Mouse (Mus musculus) spleen, adult 2 months (tissue): Measurements from ENCODE around the gene Crisp4. TPM values are rescaled to one million over a fixed set of nuclear protein-coding genes. Genes with fewer than 3 reads are reported as not detected.

Experiments used
- DNase-seq, 2 experiments: peaks; one replicate each; pipeline versions ENCODE4 v3.0.0 to v3.0.0-alpha.2; 2012 to 2021; ENCODE audit warnings: low spot score in 2 of 2, low read depth in 1 of 2
- H3K27ac ChIP-seq: fragments of 200-500 bp; 2 replicates; pipeline ENCODE4 v1.5.1; 2012; ENCODE audit warnings: low read length, inconsistent platforms; ENCODE audit not compliant: insufficient read depth
- H3K27me3 ChIP-seq: fragments of 200-500 bp; 2 replicates; pipeline ENCODE4 v1.6.1; 2012; ENCODE audit warnings: mild to moderate bottlenecking, moderate library complexity, low read length, inconsistent platforms; ENCODE audit not compliant: control insufficient read depth, insufficient read depth
- H3K36me3 ChIP-seq: fragments of 200-500 bp; 2 replicates; pipeline ENCODE4 v1.6.1; 2012; ENCODE audit warnings: mild to moderate bottlenecking, low read length, inconsistent platforms; ENCODE audit not compliant: control insufficient read depth, insufficient read depth
- H3K4me1 ChIP-seq: fragments of 200-500 bp; 2 replicates; pipeline ENCODE4 v1.6.1; 2011; ENCODE audit warnings: inconsistent platforms; ENCODE audit not compliant: control insufficient read depth, insufficient read depth, insufficient read length
- H3K4me3 ChIP-seq: fragments of 200-500 bp; 2 replicates; pipeline ENCODE4 v1.5.1; 2011; ENCODE audit warnings: mild to moderate bottlenecking, inconsistent platforms; ENCODE audit not compliant: insufficient read depth, insufficient read length; ENCODE audit errors: extremely low read depth
- CTCF ChIP-seq: fragments of 200-500 bp; IDR thresholded peaks from 2 replicates; pipeline ENCODE4 v1.5.1; 2011; ENCODE audit warnings: mild to moderate bottlenecking, inconsistent platforms; ENCODE audit not compliant: insufficient read depth, insufficient read length, insufficient replicate concordance; ENCODE audit errors: extremely low read depth
- POLR2A ChIP-seq: fragments of 200-500 bp; IDR thresholded peaks from 2 replicates; pipeline ENCODE4 v1.6.1; 2011; ENCODE audit warnings: low read depth, low read length, inconsistent platforms
- WGBS: fragments of 180-500 bp; shearing (Covaris S2); methylation state at CpG from one replicate; pipeline ENCODE4 v1.1.7; 2018; 5-methylcytosine and 5-hydroxymethylcytosine counted together
- polyA plus RNA-seq: library from polyadenylated mRNA; depleted of rRNA; stranded (reverse); fragments of >200 nt; gene quantifications from 2 replicates; pipeline ENCODE4 v1.2.3, GENCODE M21; 2012; rRNA removed

Crisp4 gene
- polyA plus RNA-seq, 1 experiment: not detected

DNA sequence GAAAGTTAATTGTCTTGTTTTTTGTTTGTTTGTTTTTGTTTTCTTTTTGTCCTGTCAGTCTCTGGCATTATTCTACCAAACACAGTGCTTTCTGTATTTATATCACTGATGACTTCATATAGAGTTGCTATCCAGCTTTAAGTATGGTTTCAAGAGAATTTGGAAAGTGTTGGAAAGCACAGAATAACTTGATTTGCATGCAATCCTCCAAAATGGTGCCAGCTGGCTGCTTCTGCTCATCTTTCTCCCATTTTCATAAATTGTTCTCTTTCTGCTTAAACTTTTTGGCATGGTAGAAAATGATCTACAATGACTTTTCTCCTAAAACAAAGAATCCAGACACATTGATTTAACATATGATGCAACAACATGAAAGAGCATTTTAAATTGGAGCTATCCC, 2.5 kb upstream of the Crisp4 start:
- Histone ChIP-seq H3K27me3 (no peaks in the 10 kb centered on the region), H3K4me1 (no peaks in the 10 kb centered on the region), H3K27ac (no peak overlapping the region), H3K4me3 (no peak overlapping the region), H3K36me3 (no peaks in the 10 kb centered on the region)
- DNase-seq: no peak
- TF ChIP-seq POLR2A: no peak

DNA sequence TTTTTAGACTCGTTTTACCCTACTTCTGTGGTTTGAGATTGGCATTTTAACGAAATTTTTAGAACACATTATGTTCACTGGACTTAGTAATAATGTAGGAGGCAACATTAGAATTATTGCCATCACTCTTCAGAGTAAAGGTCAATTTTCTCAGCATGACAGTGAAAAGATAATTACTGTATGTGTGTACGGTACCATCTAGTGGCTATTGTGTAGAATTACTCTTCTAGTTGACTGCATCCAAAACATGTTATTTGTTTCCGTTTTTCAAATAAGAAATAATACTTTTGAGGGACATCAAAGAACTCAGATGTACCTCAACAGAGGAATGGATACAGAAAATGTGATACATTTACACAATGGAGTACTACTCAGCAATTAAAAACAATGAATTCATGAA, 14.0 kb downstream of the Crisp4 start:
- no peak for DNase-seq
- Histone ChIP-seq H3K36me3 (no peaks in the 10 kb centered on the region), H3K27me3 (no peaks in the 10 kb centered on the region), H3K27ac (no peak overlapping the region), H3K4me3 (no peak overlapping the region), H3K4me1 (no peaks in the 10 kb centered on the region)
- TF ChIP-seq POLR2A (no peak), CTCF (no peak)
- WGBS: 57% methylated on average over 4 of the region's 4 CpGs

- TF ChIP-seq POLR2A (no peak), CTCF (no peak)
- Histone ChIP-seq H3K36me3 (no peaks in the 10 kb centered on the region), H3K4me1 (no peaks in the 10 kb centered on the region), H3K27me3 (no peaks in the 10 kb centered on the region), H3K27ac (no peak overlapping the region), H3K4me3 (no peak overlapping the region)
- 74% methylated on average over 4 of the region's 4 CpGs for WGBS
- DNase-seq: no peak
Observed at GRCm38 (mm10) chr1:18129983-18130382, 15.7 kb downstream of the Crisp4 start.

- Histone ChIP-seq H3K4me3 (no peak overlapping the region), H3K36me3 (no peaks in the 10 kb centered on the region), H3K4me1 (no peaks in the 10 kb centered on the region), H3K27me3 (no peaks in the 10 kb centered on the region), H3K27ac (no peak overlapping the region)
- DNase-seq: no peak
- WGBS: 37% methylated on average over 5 of the region's 5 CpGs
- TF ChIP-seq POLR2A (no peak), CTCF (no peak)
Observed at GRCm38 (mm10) chr1:18106720-18107355, 38.9 kb downstream of the Crisp4 start.

DNA sequence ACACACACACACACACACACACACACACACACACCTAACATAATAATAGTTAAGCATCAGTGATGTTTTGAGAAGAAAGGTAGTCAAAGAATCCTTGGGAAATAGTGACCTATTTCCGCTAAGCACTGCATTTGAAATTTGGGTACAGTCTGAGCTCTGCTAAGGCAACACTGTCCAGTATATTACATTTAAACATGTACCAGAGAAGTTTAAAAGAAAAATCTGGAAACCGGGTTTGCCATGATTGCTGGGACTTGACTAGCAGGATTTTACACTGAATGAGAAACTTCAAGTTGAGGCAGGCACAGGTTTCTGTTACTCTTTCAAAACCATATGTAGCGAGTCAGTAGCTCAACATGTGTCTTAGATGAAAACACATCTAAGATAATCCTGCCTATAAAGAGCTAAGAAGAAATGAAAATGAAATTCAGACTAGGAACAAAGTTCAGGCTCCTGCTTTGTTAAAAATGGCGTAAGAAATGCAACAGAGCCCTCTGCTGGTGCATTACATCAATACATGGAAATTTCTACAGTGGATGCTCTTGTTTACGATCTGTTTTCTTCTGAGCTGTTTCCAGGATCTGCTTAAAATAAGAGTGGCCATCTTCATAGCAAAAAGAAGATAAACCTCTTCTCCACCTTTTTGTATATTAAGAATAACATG, 39.7 kb downstream of the Crisp4 start:
- Histone ChIP-seq H3K27me3 (no peaks in the 10 kb centered on the region), H3K36me3 (no peaks in the 10 kb centered on the region), H3K4me1 (no peaks in the 10 kb centered on the region), H3K27ac (no peak overlapping the region), H3K4me3 (no peak overlapping the region)
- 54% methylated on average over 5 of the region's 5 CpGs for WGBS
- TF ChIP-seq CTCF: no peak
- no peak for TF ChIP-seq POLR2A
- DNase-seq: no peak

GRCm38 (mm10) chr1:18105029-18105865, 40.5 kb downstream of the Crisp4 start:
- no peak overlapping the region for H3K4me3 ChIP-seq
- H3K27me3 ChIP-seq: no peaks in the 10 kb centered on the region
- 87% methylated on average over 1 of the region's 1 CpGs for WGBS
- no peaks in the 10 kb centered on the region for H3K36me3 ChIP-seq
- no peak for DNase-seq
- no peaks in the 10 kb centered on the region for H3K4me1 ChIP-seq
- no peak overlapping the region for H3K27ac ChIP-seq
- TF ChIP-seq POLR2A (no peak), CTCF (no peak)

Other genes starting within 250 kb of the Crisp4 start
- gene Defb18, start 91.5 kb upstream of the Crisp4 start, polyA plus RNA-seq: not detected in 2 replicates
- gene Defb41, start 119.2 kb upstream of the Crisp4 start, polyA plus RNA-seq: not detected in 2 replicates